Mouse (Mus musculus) olfactory bulb, adult 2 months (tissue): ENCODE data around the gene Elavl3.
A peak's percentile ranks its signal among the peaks of the same experiment; 100 is the strongest.

ENCODE experiments used
- CTCF ChIP-seq: fragments of 200-500 bp; IDR thresholded peaks from 2 replicates; pipeline ENCODE4 v1.5.1; 2012; ENCODE audit warnings: low read depth, mild to moderate bottlenecking, low read length, moderate library complexity; ENCODE audit not compliant: insufficient read depth
- POLR2A ChIP-seq: fragments of 200-500 bp; IDR thresholded peaks from 2 replicates; pipeline ENCODE4 v1.6.1; 2012; ENCODE audit warnings: mild to moderate bottlenecking, low read depth, low read length, moderate library complexity; ENCODE audit not compliant: insufficient read depth

DNA sequence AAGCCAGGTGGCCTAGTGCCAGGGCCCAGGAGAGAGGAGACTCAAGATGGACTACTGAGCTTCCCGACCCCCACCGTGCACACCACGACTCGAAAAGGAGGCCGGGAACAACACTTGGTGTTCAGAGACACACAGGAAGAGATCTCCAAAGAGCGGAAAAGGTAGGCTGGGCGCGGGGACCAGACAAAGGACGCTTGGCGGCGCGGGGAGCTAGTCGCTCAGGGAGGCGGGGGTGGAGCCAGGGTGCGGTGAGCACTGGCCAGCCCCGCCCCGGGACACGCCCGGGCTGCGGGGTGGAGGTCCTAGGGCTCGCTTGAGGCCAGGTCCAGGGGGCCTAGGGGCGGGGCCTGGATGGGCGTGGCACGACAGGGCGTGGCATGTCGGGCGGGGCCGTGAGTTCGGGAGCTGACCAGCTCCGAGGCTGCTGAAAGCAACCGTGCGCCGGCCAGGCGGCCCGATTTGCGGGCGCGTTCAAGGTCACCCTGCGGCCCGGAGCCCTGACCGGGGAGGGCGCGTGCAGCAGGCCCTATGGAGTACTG, 1.4 kb downstream of the Elavl3 start:
- TF ChIP-seq CTCF (no peak), POLR2A (0 out of 2 replicates have a peak, but pooled peaks have one; percentile 12)
